Mouse (Mus musculus): ENCODE data around the gene Shroom1. TPM values are rescaled to one million over a fixed set of nuclear protein-coding genes. Genes with fewer than 3 reads are reported as not detected.

Gene Shroom1
- polyA plus RNA-seq, 1 experiment from 2014 or later: 2.6 TPM

GRCm38 (mm10) chr11:53466231-53466971, 9.4 kb downstream of the Shroom1 start:
- Histone ChIP-seq H3K4me2 (peak overlapping the region; percentile 69), H3K4me1 (replicated peaks) (peaks cover 35% of the 10 kb centered on the region), H3K4me3 (peak overlapping the region; percentile 44), H3K27ac (no peak overlapping the region), H3K9ac (peak overlapping the region; percentile 49), H3K9me3 (replicated peaks) (no peaks in the 10 kb centered on the region; the same call in 1 of the 2 replicates), H3K36me3 (no peaks in the 10 kb centered on the region), H3K27me3 (peaks cover 79% of the 10 kb centered on the region)
- WGBS: 8% methylated on average over 40 of the region's 40 CpGs
- ATAC-seq (replicated peaks; ENCODE audit: insufficient number of reproducible peaks, insufficient read depth, low FRiP score, low read depth): peak; percentile 27; the same call in 1 of the 2 replicates

- no peak overlapping the region for H3K9ac ChIP-seq
- H3K27me3 ChIP-seq: peaks cover 69% of the 10 kb centered on the region
- ATAC-seq (replicated peaks; ENCODE audit: insufficient number of reproducible peaks, insufficient read depth, low FRiP score, low read depth): no peak
- 36% methylated on average over 16 of the region's 16 CpGs for WGBS
- H3K4me2 ChIP-seq: peak overlapping the region; percentile 56
- no peaks in the 10 kb centered on the region for H3K36me3 ChIP-seq
- H3K4me3 ChIP-seq: 0 out of 2 replicates have a peak overlapping the region, but pooled peaks have one; percentile 28
- no peaks in the 10 kb centered on the region; the same call in 1 of the 2 replicates for H3K9me3 ChIP-seq (replicated peaks)
- peaks cover 25% of the 10 kb centered on the region for H3K4me1 ChIP-seq (replicated peaks)
- no peak overlapping the region for H3K27ac ChIP-seq
These were observed 12.4 kb downstream of the Shroom1 start for GRCm38 (mm10) chr11:53469294-53469967.

- ATAC-seq (replicated peaks; ENCODE audit: insufficient number of reproducible peaks, insufficient read depth, low FRiP score, low read depth): peak; percentile 70
- H3K27me3 ChIP-seq: peaks cover 69% of the 10 kb centered on the region
- no peak within 1 kb of the TSS for H3K27ac ChIP-seq
- peak within 1 kb of the TSS; percentile 56 for H3K4me2 ChIP-seq
- peak within 1 kb of the TSS; percentile 28; the same call in 1 of the 2 replicates for H3K9ac ChIP-seq
- peak within 1 kb of the TSS; percentile 28 for H3K4me3 ChIP-seq
- H3K9me3 ChIP-seq (replicated peaks): no peaks in the 10 kb centered on the region
- 4% methylated on average over 29 of the region's 29 CpGs for WGBS
- H3K36me3 ChIP-seq: no peaks in the 10 kb centered on the region
- H3K4me1 ChIP-seq (replicated peaks): peaks cover 25% of the 10 kb centered on the region
These were observed 13.1 kb downstream of the Shroom1 start, which contains the start of gene Gm9837 for GRCm38 (mm10) chr11:53469968-53470695. TSS of gene Gm9837 (minus strand) at chr11:53470479.

- Histone ChIP-seq H3K9me3 (replicated peaks) (no peaks in the 10 kb centered on the region), H3K4me3 (no peak overlapping the region), H3K4me1 (replicated peaks) (peaks cover 13% of the 10 kb centered on the region), H3K4me2 (no peak overlapping the region), H3K27ac (no peak overlapping the region), H3K36me3 (no peaks in the 10 kb centered on the region), H3K9ac (no peak overlapping the region), H3K27me3 (peaks cover 66% of the 10 kb centered on the region)
- no peak for ATAC-seq (replicated peaks; ENCODE audit: insufficient number of reproducible peaks, insufficient read depth, low FRiP score, low read depth)
- 67% methylated on average over 3 of the region's 3 CpGs for WGBS
These were observed 15.7 kb downstream of the Shroom1 start for GRCm38 (mm10) chr11:53472709-53473108.

- WGBS: 37% methylated on average over 8 of the region's 8 CpGs
- Histone ChIP-seq H3K4me2 (no peak overlapping the region), H3K9me3 (replicated peaks) (no peaks in the 10 kb centered on the region), H3K4me1 (replicated peaks) (peaks cover 19% of the 10 kb centered on the region), H3K27me3 (peaks cover 85% of the 10 kb centered on the region), H3K4me3 (no peak overlapping the region), H3K36me3 (no peaks in the 10 kb centered on the region), H3K9ac (no peak overlapping the region), H3K27ac (no peak overlapping the region)
- no peak for ATAC-seq (replicated peaks; ENCODE audit: insufficient number of reproducible peaks, insufficient read depth, low FRiP score, low read depth)
These were observed 18.6 kb downstream of the Shroom1 start for GRCm38 (mm10) chr11:53475620-53476019.

GRCm38 (mm10) chr11:53477833-53478232, 20.8 kb downstream of the Shroom1 start:
- H3K36me3 ChIP-seq: no peaks in the 10 kb centered on the region
- no peaks in the 10 kb centered on the region for H3K9me3 ChIP-seq (replicated peaks)
- no peak for ATAC-seq (replicated peaks; ENCODE audit: insufficient number of reproducible peaks, insufficient read depth, low FRiP score, low read depth)
- H3K4me1 ChIP-seq (replicated peaks): peaks cover 19% of the 10 kb centered on the region
- no peak overlapping the region for H3K4me3 ChIP-seq
- 66% methylated on average over 7 of the region's 7 CpGs for WGBS
- no peak overlapping the region for H3K9ac ChIP-seq
- peaks cover 87% of the 10 kb centered on the region for H3K27me3 ChIP-seq
- no peak overlapping the region for H3K4me2 ChIP-seq
- H3K27ac ChIP-seq: no peak overlapping the region

- peak overlapping the region; percentile 7 for H3K9ac ChIP-seq
- H3K27ac ChIP-seq: no peak overlapping the region
- 6% methylated on average over 79 of the region's 79 CpGs for WGBS
- H3K4me3 ChIP-seq: peak overlapping the region; percentile 61
- H3K9me3 ChIP-seq (replicated peaks): no peaks in the 10 kb centered on the region
- ATAC-seq (replicated peaks; ENCODE audit: insufficient number of reproducible peaks, insufficient read depth, low FRiP score, low read depth): peak; percentile 35; the same call in 1 of the 2 replicates
- H3K27me3 ChIP-seq: peaks cover 82% of the 10 kb centered on the region
- no peaks in the 10 kb centered on the region for H3K36me3 ChIP-seq
- H3K4me1 ChIP-seq (replicated peaks): peaks cover 19% of the 10 kb centered on the region
- H3K4me2 ChIP-seq: peak overlapping the region; percentile 98
These were observed 21.6 kb downstream of the Shroom1 start for GRCm38 (mm10) chr11:53478383-53479170.

- Histone ChIP-seq H3K27ac (no peak overlapping the region), H3K4me1 (replicated peaks) (peaks cover 19% of the 10 kb centered on the region), H3K9me3 (replicated peaks) (no peaks in the 10 kb centered on the region), H3K4me3 (peak overlapping the region; percentile 61), H3K27me3 (peaks cover 75% of the 10 kb centered on the region), H3K9ac (peak overlapping the region; percentile 39), H3K4me2 (peak overlapping the region; percentile 98), H3K36me3 (no peaks in the 10 kb centered on the region)
- WGBS: 1% methylated on average over 62 of the region's 62 CpGs
- 0 out of 2 replicates have a peak, but pooled peaks have one; percentile 47 for ATAC-seq (replicated peaks; ENCODE audit: insufficient number of reproducible peaks, insufficient read depth, low FRiP score, low read depth)
These were observed 22.3 kb downstream of the Shroom1 start for GRCm38 (mm10) chr11:53479171-53479782.

- ATAC-seq (replicated peaks; ENCODE audit: insufficient number of reproducible peaks, insufficient read depth, low FRiP score, low read depth): no peak; the same call in 1 of the 2 replicates
These were observed 22.8 kb downstream of the Shroom1 start, which contains the start of the genes Gm9945 and Sowaha for GRCm38 (mm10) chr11:53479783-53480301. TSS of gene Gm9945 (plus strand) at chr11:53480166. TSS of gene Sowaha (minus strand) at chr11:53480274.

More at GRCm38 (mm10) chr11:53479783-53480301, 22.8 kb downstream of the Shroom1 start, which contains the start of the genes Gm9945 and Sowaha:
- Histone ChIP-seq H3K9me3 (replicated peaks) (no peaks in the 10 kb centered on the region), H3K9ac (peak within 1 kb of the TSS; percentile 39), H3K4me3 (peak within 1 kb of the TSS; percentile 61), H3K27me3 (peaks cover 70% of the 10 kb centered on the region), H3K4me1 (replicated peaks) (peaks cover 19% of the 10 kb centered on the region), H3K4me2 (peak within 1 kb of the TSS; percentile 98), H3K27ac (no peak within 1 kb of the TSS), H3K36me3 (no peaks in the 10 kb centered on the region)
- 4% methylated on average over 40 of the region's 40 CpGs for WGBS
